Mouse (Mus musculus) gastrocnemius, adult 2 months (tissue): Measurements from ENCODE around the gene Slc8b1. TPM values are rescaled to one million over a fixed set of nuclear protein-coding genes. Genes with fewer than 3 reads are reported as not detected.
A peak's percentile ranks its signal among the peaks of the same experiment; 100 is the strongest.

Source experiments
- DNase-seq: peaks from one replicate; pipeline ENCODE4 v3.0.0; 2022
- H3K27ac ChIP-seq: fragments of 200-600 bp; 2 replicates; pipeline ENCODE4 v1.8.1; 2022; ENCODE audit warnings: mild to moderate bottlenecking
- H3K4me3 ChIP-seq: fragments of 200-600 bp; 2 replicates; pipeline ENCODE4 v1.8.1; 2022; ENCODE audit warnings: mild to moderate bottlenecking, moderate library complexity
- CTCF ChIP-seq: fragments of 200-600 bp; IDR thresholded peaks from 2 replicates; pipeline ENCODE4 v1.8.1; 2022; ENCODE audit warnings: antibody characterized with exemption, mild to moderate bottlenecking, moderate library complexity
- intact Hi-C: fragments of 180-260 bp; cut with DNase I; formaldehyde crosslinking; loops from one replicate; pipeline ENCODE4 v1.15.1; 2025
- total RNA-seq, 2 experiments: library from RNA; stranded (reverse); gene quantifications; 2 replicates each; pipeline ENCODE4 v1.2.3; 2021

Gene Slc8b1
- total RNA-seq, 2 experiments from 2014 or later: 8.1 to 10.5 TPM

- intact Hi-C loops: no loop called here
- H3K4me3 ChIP-seq: no peak overlapping the region
- no peak overlapping the region for H3K27ac ChIP-seq
- no peak for DNase-seq
- no peak for TF ChIP-seq CTCF
These were observed 37.4 kb downstream of the Slc8b1 start for GRCm38 (mm10) chr5:120548236-120548850.

DNA sequence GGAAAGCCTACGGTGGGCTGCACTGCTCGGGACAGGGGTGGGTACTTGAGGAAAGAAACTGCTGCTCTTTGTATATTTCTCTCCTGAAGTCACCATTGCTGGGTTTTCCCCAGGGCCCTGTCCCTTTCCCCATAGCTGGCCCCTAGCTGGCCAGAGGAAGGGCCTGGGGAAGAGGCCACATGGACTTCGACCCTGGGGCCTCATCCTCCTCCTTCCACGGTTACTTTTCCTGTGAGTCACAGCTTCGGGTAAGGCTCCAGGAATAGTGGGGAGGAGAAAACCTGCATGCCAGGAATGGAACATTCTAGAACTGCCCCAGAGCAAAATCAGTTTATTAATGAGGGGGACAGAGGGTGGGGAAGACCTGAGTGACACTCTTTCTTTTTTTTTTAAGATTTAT lies 39.2 kb downstream of the Slc8b1 start:
- H3K4me3 ChIP-seq: no peak overlapping the region
- intact Hi-C loops: no loop called here
- DNase-seq: no peak

GRCm38 (mm10) chr5:120550673-120551072 lies 39.7 kb downstream of the Slc8b1 start:
- intact Hi-C loops: no loop called here
- no peak for DNase-seq
- Histone ChIP-seq H3K27ac (no peak overlapping the region), H3K4me3 (no peak overlapping the region)
- TF ChIP-seq CTCF: no peak

More for the DNA sequence above, 39.2 kb downstream of the Slc8b1 start:
- no peak overlapping the region for H3K27ac ChIP-seq
- no peak for TF ChIP-seq CTCF

GRCm38 (mm10) chr5:120555871-120556270 lies 44.9 kb downstream of the Slc8b1 start:
- H3K4me3 ChIP-seq: no peak overlapping the region
- intact Hi-C loops: no loop called here
- no peak overlapping the region; the same call in 1 of the 2 replicates for H3K27ac ChIP-seq
- no peak for TF ChIP-seq CTCF
- DNase-seq: no peak

GRCm38 (mm10) chr5:120558041-120558440 lies 47.1 kb downstream of the Slc8b1 start:
- intact Hi-C loops: no loop called here
- Histone ChIP-seq H3K4me3 (no peak overlapping the region; the same call in 1 of the 2 replicates), H3K27ac (peak overlapping the region; percentile 96)
- TF ChIP-seq CTCF: no peak
- no peak for DNase-seq

GRCm38 (mm10) chr5:120558762-120559161 lies 47.8 kb downstream of the Slc8b1 start:
- peak; percentile 56 for DNase-seq
- peak overlapping the region; percentile 15 for H3K4me3 ChIP-seq
- intact Hi-C loops: no loop called here
- H3K27ac ChIP-seq: peak overlapping the region; percentile 96
- no peak for TF ChIP-seq CTCF

GRCm38 (mm10) chr5:120560129-120560615 lies 49.2 kb downstream of the Slc8b1 start:
- intact Hi-C loops: no loop called here
- no peak for DNase-seq
- Histone ChIP-seq H3K27ac (peak overlapping the region; percentile 96), H3K4me3 (peak overlapping the region; percentile 63)
- TF ChIP-seq CTCF: no peak

- intact Hi-C loops: no loop called here
- peak; percentile 95 for DNase-seq
- peak overlapping the region; percentile 63 for H3K4me3 ChIP-seq
- no peak for TF ChIP-seq CTCF
- H3K27ac ChIP-seq: peak overlapping the region; percentile 96
These were observed 49.8 kb downstream of the Slc8b1 start for GRCm38 (mm10) chr5:120560616-120561311.

GRCm38 (mm10) chr5:120562956-120563913 lies 52.3 kb downstream of the Slc8b1 start:
- Histone ChIP-seq H3K4me3 (peak overlapping the region; percentile 49), H3K27ac (peak overlapping the region; percentile 89)
- intact Hi-C loops: loop anchor here (1.0 to 2.0 kb wide), 2 partner anchors 16 to 26 kb away; partner anchors contain the start of genes Iqcd and Tpcn1
- no peak for TF ChIP-seq CTCF
- peak; percentile 95 for DNase-seq

- intact Hi-C loops: loop anchor here (2.0 kb wide), 1 partner anchor 25 kb away; the partner anchor contains the start of genes Iqcd and Tpcn1
- no peak for DNase-seq
- H3K4me3 ChIP-seq: no peak overlapping the region
- no peak for TF ChIP-seq CTCF
- H3K27ac ChIP-seq: peak overlapping the region; percentile 89
These were observed 52.9 kb downstream of the Slc8b1 start for GRCm38 (mm10) chr5:120563914-120564311.

DNA sequence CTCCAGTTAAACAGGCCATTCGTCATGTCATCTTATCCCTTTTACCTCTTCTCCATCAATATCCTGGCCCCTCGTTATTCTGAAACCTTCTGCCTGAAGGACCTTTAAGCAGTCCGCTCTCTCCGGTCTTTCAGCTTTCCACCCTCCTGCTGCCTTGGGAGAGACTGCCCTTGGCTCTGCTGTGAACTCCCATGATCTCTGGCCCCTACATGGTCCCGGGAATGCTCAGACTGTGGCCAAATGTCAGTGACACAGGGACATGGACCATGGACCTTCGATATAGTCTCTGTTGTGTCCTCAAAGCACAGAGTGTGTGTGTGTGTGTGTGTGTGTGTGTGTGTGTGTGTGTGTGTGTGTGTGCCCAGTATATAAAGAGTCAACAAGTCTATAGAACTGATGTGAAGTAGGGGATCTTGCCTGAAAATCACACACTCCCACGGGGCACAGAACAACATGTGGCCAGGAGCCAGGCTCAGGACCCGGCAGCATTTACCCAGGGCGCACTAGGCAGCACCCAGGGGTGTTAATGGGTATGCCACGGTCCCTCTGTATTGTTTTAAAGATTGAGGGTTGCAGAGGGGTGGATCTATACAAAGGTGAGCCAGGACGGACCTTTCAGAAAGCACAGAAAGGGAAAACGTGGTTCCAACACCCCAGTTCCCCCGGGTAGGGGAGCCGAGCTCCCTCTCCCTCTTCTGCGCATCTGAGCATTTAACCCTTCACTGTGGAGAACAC lies 54.4 kb downstream of the Slc8b1 start:
- no peak for DNase-seq
- Histone ChIP-seq H3K27ac (peak overlapping the region; percentile 86), H3K4me3 (no peak overlapping the region)
- intact Hi-C loops: no loop called here
- TF ChIP-seq CTCF: no peak

DNA sequence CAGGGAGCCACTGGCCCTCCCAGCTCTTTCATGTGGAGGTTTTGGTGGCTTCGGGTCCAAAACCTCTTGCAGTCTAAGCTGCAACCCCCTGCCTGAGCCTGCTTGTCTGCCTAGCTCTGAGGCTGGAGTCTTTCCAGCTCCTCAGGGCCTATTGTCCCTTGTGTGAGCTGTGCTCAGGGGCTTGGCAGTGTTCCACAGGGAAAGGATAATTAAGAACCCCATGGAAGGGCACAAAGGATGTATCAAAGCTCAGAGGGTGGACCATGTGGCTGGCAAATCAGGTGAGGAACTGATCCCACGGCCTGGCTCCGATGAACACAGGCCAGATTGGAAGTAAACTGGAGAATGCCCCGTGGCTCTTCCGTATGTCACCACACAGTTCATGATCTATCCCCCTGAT lies 55.1 kb downstream of the Slc8b1 start:
- intact Hi-C loops: no loop called here
- Histone ChIP-seq H3K4me3 (no peak overlapping the region; the same call in 1 of the 2 replicates), H3K27ac (peak overlapping the region; percentile 86)
- DNase-seq: no peak
- TF ChIP-seq CTCF: no peak
